Mouse (Mus musculus) granulocyte monocyte progenitor cell, adult 5-6 weeks (primary cell): ENCODE data around the gene Chil3. TPM values are rescaled to one million over a fixed set of nuclear protein-coding genes. Genes with fewer than 3 reads are reported as not detected.
"Not testable (repeated sequence)": the region's sequence is repeated elsewhere in the genome, so short reads cannot be mapped to it uniquely, and the experiment has no call there.

Experiments used
- ATAC-seq: replicated peaks from 2 replicates; pipeline ENCODE4 v1.8.0; 2016; ENCODE audit warnings: mild to moderate bottlenecking, moderate TSS enrichment, inconsistent platforms; ENCODE audit not compliant: poor library complexity, severe bottlenecking
- total RNA-seq, 2 experiments: library from RNA; stranded (forward) in 1 of 2; stranded (reverse) in 1 of 2; fragments of 200-712, 200-1000 nt in 1 of 2; fragments of >200 nt in 1 of 2; fragmentation: Nextera tagmentation in 1 of 2; gene quantifications; 2 replicates each; pipeline ENCODE4 v1.2.3; 2014 to 2017

Chil3 gene
- 0.41 and 51.7 TPM in 2 replicates for total RNA-seq (2014; fragmentation: Nextera tagmentation)
- total RNA-seq (2017), result 63.3 and 79.3 TPM in 2 replicates

GRCm38 (mm10) chr3:106167464-106167863 is at the start of gene Chil3:
Gene Chil3 (minus strand): TSS chr3:106167564.
- ATAC-seq, result no peak

DNA sequence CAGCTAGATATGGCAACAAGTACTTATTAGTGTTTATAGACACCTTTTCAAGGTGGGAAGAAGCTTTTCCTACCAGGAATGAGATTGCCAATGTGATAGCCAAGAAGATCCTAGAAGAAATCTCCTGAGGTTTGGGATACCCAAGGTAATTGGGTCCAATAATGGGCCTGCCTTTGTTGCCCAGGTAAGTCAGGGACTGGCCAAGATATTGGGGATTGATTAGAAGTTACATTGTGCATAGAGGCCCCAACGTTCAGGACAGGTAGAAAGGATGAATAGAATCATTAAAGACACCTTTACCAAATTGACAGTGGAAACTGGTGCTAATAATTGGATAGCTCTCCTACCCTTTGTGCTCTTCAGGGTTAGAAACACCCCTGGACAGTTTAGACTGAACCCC is 30.7 kb upstream of the Chil3 start:
- not testable (repeated sequence) for ATAC-seq

GRCm38 (mm10) chr3:106197246-106197645 is 29.9 kb upstream of the Chil3 start:
- ATAC-seq, result not testable (repeated sequence)

- ATAC-seq, result no peak
These were observed 28.9 kb upstream of the Chil3 start for GRCm38 (mm10) chr3:106196276-106196675.

DNA sequence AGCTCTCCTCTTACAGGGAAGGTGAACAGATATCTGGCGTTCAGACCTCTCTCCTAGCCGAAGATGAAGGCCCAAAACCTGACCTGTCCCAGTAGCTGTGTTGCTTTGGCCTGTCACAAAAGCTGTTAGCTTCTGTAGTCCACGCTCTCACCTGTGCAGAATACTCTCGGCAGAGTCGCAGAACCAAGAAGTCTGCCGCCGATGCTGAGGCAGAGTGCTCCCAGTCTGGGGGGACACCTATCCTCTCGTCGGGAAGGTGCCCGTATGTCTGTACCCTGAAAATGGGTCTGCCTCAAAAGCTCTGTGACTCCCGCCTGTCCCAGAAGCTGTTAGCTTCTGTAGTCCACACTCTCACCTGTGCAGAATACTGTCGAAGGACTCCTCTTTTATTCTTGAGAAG is 28.1 kb upstream of the Chil3 start:
- ATAC-seq, result no peak

DNA sequence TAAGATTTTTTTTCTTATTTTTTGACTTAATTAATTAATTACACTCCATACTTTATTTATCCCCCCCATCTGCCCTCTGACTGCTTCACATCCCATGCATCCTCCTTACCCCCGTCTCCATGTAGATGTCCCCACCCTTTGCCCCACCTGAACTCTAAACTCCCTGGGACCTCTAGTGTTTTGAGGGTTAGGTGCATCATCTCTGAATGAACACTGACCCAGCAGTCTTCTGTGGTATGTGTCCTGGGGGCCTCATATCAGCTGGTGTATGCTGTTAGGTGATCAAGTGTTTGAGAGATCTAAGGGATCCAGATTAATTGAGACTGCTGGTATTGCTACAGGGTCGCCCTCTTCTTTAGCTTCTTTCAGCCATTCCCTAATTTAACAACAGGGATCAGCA is 20.6 kb upstream of the Chil3 start:
- no peak for ATAC-seq

DNA sequence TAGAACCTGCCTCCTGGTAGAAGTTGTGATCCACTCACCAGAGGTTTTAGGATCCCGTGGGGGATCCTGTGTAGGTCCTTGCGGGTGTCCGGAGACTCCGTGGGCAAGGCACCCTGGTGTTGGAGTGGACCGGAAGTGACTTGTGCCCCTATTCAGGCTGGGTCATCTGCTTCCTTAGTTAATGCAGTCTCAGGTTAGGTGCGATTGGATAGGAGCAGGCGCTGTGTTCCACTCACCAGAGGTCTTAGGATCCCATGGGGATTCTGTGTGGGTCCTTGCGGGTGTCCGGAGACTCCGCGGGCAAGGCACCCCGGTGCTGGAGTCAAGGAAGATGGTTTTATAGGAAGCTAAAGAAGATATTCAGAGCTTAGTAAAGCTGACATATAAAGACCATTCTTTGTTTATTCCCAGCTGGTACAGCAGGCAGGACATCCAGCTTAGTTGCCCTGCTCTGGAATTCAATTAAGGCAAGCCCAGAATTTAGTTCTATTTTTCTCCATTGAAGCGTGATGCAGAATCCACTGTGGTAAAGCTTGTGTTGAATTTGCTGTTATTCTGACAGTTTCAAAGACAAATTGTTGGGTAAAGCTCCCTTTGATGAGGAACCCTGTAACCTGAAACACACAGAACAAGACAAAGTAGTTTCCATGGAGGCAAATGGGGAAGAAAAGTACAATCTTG is 10.3 kb upstream of the Chil3 start:
- ATAC-seq, result no peak

DNA sequence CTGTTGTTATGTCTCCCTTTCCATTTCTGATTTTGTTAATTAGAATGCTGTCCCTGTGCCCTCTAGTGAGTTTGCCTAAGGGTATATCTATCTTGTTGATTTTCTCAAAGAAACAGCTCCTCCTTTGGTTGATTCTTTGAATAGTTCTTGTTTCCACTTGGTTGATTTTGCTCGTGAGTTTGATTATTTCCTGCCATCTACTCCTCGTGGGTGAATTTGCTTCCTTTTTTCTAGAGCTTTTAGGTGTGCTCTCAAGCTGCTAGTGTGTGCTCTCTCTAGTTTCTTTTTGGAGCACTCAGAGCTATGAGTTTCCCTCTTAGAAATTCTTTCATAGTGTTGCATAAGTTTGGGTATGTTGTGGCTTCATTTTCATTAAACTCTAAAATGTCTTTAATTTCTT is 7.6 kb upstream of the Chil3 start:
- ATAC-seq, result not testable (repeated sequence)

GRCm38 (mm10) chr3:106172506-106172905 is 5.1 kb upstream of the Chil3 start:
- ATAC-seq, result peak; percentile 55; the same call in 1 of the 2 replicates

- peak; percentile 51 for ATAC-seq
These were observed 3.9 kb upstream of the Chil3 start for GRCm38 (mm10) chr3:106171135-106171731.

DNA sequence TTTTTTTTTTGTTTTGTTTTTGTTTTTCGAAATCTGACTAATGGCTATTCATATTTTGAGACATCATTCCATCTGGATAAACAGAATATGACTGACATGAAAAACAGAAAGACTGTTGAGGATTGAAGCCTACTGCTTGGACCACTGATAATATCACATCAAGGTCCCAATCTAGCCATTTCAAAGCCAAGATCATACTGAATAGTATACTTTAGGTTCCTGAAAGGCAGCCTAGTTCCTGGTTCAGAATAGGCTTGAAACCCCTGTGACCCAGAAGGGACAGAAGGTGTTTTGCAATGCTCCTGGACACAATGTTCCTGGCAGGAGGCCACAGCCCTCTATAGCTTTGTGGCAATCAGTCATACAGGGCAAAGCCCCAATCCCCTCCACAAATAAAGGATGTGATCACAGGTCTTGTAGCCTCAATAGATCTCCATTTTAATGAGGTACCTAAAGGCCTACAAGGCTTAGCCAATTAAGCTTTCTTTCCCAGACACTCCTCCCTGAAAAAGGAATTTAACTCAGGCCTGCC is 3.2 kb upstream of the Chil3 start:
- ATAC-seq, result peak; percentile 97

- no peak for ATAC-seq
These were observed 13.0 kb downstream of the Chil3 start for GRCm38 (mm10) chr3:106154413-106154812.

DNA sequence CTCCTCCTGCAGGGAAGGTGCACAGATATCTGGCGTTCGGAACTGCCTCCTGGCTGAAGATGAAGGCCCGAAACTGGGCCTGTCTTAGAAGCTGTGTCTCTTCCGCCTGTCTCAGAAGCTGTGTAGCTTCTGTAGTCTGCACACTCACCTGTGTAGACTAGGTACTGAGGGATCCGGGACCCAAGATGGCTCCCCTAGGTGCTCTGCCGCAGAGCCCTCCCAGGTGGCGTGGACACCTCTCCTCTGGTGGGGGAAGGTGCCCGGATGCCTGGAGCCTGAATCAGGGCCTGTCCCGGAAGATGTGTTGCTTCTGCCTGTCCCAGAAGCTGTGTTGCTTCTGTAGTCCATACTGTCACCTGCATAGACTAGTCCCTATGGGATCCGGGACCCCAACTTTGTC is 23.3 kb downstream of the Chil3 start:
- no peak for ATAC-seq

DNA sequence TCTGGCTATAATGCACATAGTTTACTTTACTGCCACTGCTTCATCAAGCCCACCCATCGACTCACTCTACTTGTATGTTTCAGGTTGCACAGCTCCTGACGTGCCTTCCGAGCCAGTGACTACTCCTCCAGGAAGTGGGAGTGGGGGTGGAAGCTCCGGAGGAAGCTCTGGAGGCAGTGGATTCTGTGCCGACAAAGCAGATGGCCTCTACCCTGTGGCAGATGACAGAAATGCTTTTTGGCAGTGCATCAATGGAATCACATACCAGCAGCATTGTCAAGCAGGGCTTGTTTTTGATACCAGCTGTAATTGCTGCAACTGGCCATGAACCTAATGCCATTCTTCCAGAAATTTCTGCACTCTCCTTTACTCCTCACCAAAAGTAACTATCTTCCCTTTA is 35.7 kb downstream of the Chil3 start:
- ATAC-seq, result no peak

DNA sequence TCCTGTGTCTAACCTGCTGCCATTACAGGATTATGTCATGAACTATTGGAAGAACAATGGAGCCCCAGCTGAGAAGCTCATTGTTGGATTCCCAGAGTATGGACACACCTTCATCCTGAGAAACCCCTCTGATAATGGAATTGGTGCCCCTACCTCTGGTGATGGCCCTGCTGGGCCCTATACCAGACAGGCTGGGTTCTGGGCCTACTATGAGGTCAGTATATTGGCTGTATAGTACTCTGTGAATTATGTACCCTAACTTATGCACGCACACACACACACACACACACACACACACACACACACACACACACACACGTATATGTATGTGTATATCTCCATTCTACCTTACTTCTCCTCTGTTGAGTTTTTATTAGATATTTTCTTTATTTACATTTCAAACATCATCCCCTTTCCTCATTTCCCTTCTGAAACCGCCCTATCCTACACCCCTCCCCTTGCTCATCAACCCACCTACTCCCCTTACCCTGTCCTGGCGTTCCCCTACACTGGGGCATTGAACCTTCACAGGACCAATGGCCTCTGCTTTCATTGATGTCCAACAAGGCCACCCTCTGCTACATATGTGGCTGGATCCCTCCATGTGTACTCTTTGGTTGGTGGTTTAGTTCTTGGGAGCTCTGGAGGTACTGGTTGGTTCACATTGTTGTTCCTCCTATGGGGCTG is 38.4 kb downstream of the Chil3 start:
- ATAC-seq, result no peak

GRCm38 (mm10) chr3:106126999-106127398 is 40.4 kb downstream of the Chil3 start:
- no peak for ATAC-seq

- no peak for ATAC-seq
These were observed 54.4 kb downstream of the Chil3 start, which contains the start of gene Chia1 for GRCm38 (mm10) chr3:106112929-106113328. Gene Chia1 (plus strand): TSS chr3:106113229.
